Mouse (Mus musculus): ENCODE measurements around the gene Chst11.

Gene Chst11

GRCm38 (mm10) chr10:83145836-83146235 is 160.5 kb downstream of the Chst11 start:
- no peak for DNase-seq (ENCODE audit: low spot score)

DNA sequence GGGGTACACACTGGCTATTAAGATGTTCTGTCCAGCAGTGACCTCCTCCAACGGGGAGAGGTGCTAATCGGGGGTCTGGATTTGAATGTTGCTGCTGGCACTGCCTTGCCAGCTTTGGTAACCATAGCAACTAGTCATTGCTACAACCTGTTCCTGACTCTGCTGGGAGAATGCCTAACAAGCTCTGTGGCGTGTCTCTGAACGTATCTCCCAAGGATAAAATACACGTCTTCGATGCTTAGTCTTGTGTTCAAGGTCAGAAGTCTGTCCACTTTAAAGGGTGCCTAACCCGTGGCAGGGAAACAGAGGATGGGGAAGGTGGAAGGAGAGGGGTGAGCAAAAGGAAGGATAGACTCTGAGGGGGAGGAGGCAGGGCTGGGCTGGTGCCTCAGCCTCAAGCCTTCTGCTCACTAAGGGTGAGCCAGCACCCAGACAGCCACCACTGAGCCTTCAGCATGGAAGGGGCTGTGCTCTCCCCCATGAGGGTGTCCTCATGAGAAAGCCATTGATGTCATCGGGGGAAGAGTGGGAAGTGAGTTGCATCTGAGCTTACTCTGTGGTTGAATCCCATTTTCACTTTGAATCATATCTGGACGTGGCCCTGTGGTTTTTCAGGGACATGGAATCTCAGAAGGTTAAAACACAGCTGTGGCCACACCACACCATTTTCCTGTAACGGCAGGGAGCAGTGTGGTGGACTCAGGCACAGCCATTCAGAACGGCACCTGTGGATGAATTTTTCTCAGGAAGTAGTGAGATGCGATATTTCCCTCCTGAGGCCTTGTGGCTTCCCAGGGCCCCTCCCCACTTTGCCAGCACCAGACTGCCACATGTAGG is 164.3 kb downstream of the Chst11 start:
- DNase-seq (ENCODE audit: low spot score), result no peak

DNA sequence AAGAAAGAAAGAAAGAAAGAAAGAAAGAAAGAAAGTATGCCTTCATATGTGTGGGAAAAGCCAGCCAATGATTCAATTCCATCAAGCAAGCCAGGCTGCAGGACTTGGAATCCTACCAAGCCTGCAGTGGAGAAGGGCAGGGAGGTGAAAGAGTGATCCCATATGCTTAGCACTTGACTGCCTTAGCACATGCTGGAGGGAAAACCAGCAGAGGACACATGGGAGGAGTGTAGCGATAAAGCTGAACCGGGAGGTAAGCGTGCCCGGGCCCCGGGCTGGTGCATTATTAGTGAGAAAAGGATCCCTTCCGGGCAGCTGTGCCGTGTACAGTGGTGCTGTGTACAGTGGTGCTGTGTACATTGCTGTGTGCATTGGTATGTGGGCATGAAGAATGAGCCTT is 165.3 kb downstream of the Chst11 start:
- DNase-seq (ENCODE audit: low spot score), result no peak

DNA sequence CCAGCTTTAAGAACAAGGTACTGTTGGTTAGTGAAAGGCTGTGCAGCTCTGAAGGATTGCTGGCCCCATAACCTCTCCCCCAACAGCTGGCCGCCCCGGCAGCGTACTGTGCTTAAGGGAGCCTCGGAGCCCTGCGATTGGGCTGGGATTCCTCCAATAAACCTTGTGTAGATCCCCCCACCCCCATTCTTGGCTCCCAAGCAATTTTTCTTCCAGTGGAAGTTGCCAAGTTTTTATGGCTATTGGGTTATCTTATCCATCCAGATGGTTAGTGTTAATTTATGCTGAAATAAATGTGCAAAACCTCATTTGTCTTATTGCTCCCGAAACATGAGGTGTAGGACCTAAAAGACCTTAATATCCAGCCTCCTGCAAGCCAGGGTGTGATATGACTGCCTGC is 166.1 kb downstream of the Chst11 start:
- no peak for DNase-seq (ENCODE audit: low spot score)

- DNase-seq (ENCODE audit: low spot score), result no peak
Observed at GRCm38 (mm10) chr10:83151896-83152685, 166.8 kb downstream of the Chst11 start.

GRCm38 (mm10) chr10:83152723-83153122 is 167.4 kb downstream of the Chst11 start:
- DNase-seq (ENCODE audit: low spot score), result no peak

GRCm38 (mm10) chr10:83153374-83153773 is 168.1 kb downstream of the Chst11 start:
- no peak for DNase-seq (ENCODE audit: low spot score)

DNA sequence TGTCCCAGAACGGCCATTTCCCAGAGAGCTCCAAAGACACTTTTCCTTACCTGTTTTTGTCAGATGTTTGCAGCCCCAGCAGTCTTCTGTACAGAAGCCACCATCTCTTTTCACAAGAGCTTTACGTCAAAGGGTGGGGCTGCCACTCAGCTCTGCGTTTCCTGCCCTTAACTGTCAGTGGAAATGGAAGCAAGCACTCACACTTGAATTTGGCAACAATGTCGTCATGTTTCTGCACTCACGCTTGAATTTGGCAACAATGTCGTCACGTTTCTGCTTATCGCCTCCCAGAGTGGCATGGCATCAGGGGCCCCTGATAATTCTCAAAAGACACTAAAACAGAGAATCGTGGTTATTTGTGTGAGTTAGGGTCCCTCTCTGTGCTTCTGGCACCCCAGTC is 168.6 kb downstream of the Chst11 start:
- no peak for DNase-seq (ENCODE audit: low spot score)

GRCm38 (mm10) chr10:83157289-83157688 is 172.0 kb downstream of the Chst11 start:
- DNase-seq (ENCODE audit: low spot score), result no peak

DNA sequence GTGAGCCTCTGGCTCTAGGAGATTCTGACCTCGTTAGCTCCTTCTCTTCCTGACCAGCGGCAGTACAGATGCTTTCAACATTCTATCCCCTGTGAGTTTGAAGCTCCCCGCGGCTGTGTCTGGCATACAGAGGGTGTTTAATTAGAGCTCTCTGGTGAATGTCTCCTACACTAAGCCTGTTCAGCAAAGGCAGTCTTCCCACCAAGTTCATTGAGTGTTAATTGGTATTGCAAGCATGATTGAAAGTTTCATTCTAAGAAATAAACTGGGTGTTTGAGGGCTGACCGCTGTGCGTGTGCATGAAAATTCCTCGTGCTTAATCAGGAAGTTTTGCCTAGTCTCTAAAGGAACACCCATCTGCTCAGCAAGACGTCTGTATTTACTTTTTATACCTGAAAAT is 173.0 kb downstream of the Chst11 start:
- DNase-seq (ENCODE audit: low spot score), result no peak

- no peak for DNase-seq (ENCODE audit: low spot score)
Observed at GRCm38 (mm10) chr10:83159229-83159628, 173.9 kb downstream of the Chst11 start.

DNA sequence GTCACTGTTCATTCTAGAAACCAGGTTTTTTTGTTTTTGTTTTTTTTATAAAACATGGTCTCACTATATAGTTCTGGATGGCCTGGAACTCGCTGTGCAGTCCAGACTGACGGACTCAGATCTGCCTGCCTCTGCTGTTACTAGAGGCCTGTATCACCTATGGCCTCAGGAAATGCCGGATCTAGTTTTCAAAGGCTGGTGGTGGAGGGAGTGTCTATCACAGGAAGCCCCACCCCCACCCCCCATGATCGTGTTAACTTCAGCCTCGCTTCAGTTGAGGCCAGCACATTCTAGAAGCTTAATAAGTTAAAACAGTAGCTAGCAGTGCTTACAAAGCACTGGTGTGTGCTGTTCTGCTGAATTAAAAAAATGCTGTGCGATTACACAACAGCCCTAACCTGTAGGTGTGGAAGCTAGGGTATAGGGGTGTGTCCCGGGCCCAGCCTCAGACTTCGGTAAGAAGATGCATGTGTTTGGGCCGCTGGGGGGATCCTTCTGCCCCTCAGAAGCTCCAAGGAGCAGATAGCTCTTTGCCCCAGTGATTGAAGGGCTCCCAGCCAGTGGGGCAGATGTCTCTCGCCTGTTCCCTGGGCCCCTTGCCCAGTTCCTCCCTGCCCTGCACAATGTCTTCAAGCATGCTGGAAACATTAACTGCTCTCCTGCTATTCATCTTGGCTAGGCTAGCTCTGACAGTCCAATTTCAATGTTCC is 176.5 kb downstream of the Chst11 start:
- peak; percentile 49 for DNase-seq (ENCODE audit: low spot score)

- DNase-seq (ENCODE audit: low spot score), result no peak
Observed at GRCm38 (mm10) chr10:83163946-83164345, 178.6 kb downstream of the Chst11 start.

- DNase-seq (ENCODE audit: low spot score), result no peak
Observed at GRCm38 (mm10) chr10:83164901-83165435, 179.7 kb downstream of the Chst11 start.

DNA sequence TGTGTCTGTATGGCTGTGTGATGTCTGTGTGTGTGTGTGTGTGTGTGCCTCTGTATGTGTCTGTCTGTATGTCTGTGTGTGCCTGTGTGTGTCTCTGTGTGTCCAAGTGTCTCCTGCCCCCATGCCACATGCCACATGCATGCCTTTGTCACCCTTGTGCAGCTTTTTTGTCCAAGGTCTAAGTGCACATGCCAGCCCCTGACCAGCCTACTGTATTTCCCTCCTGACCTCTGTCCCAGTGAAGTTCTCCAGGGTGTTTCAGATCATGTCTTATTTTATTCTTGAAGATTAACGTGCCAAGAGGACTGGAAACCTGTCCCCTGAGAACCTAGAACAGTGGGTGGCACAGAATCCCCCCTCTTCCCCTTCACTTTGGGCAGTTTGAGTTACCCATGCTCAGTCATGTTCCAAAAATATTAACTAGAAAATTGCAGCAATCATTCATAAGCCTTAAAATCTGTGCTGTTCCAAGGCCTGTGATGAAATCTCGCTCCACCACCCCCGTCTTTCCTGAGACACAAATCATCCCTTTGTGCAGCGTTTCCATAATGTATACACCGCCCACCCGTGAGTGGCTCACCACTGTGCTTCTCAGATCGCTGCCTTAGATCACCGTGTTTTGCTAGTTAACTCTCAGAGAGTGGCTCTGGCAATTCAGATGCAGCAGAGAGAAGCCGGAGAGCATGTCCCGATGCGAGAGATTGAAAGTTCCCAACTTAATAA is 180.4 kb downstream of the Chst11 start:
- DNase-seq (ENCODE audit: low spot score), result no peak

GRCm38 (mm10) chr10:83166272-83166671 is 181.0 kb downstream of the Chst11 start:
- no peak for DNase-seq (ENCODE audit: low spot score)

GRCm38 (mm10) chr10:83167492-83167891 is 182.2 kb downstream of the Chst11 start:
- DNase-seq (ENCODE audit: low spot score), result no peak

- no peak for DNase-seq (ENCODE audit: low spot score)
Observed at GRCm38 (mm10) chr10:83168303-83169056, 183.2 kb downstream of the Chst11 start.

GRCm38 (mm10) chr10:83169554-83169953 is 184.3 kb downstream of the Chst11 start:
- no peak for DNase-seq (ENCODE audit: low spot score)

DNA sequence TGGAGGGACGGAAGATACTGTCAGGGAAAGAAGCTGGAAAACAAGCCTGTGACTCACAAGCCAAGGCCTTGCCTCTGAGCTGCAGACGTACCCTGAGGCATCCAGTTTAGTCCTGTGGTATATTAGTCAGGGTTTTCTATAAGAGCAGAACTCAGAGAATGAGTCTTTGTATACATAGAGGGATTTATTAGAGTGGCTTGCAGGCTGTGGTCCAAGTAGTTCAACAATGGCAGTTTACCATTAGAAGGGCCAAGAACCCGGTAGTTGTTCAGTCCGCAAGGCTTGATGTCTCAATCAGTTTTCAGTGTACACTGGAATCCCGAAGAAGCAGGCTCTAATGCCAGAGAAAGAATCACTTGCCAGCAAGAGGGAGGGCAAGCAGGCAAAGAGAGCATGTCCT is 192.9 kb downstream of the Chst11 start:
- DNase-seq (ENCODE audit: low spot score), result no peak

- no peak for DNase-seq (ENCODE audit: low spot score)
Observed at GRCm38 (mm10) chr10:83178661-83179060, 193.4 kb downstream of the Chst11 start.

Data from ovary, adult 18-20 months (tissue).